Mouse (Mus musculus) neutrophil, adult 5-6 weeks (primary cell): Measurements from ENCODE around the gene Traf1. TPM values are rescaled to one million over a fixed set of nuclear protein-coding genes. Genes with fewer than 3 reads are reported as not detected.

ENCODE experiments used
- ATAC-seq: fragments of 151-379, 151-347 bp; 2 replicates; pipeline ENCODE4 v1.8.0; 2017; ENCODE audit warnings: mild to moderate bottlenecking, moderate TSS enrichment; ENCODE audit not compliant: insufficient number of reproducible peaks, poor library complexity, low FRiP score, severe bottlenecking; ENCODE audit errors: extremely low read depth
- total RNA-seq: library from RNA; stranded (forward); fragments of 200-1000 nt; gene quantifications from 2 replicates; pipeline ENCODE4 v1.2.3, GENCODE M21; 2017

Traf1 gene
- total RNA-seq, result 31.1 and 31.3 TPM in 2 replicates

GRCm38 (mm10) chr2:34961481-34962036 lies at the start of gene Traf1:
Gene Traf1 (minus strand): TSS chr2:34961772.
- ATAC-seq, result no peak

- no peak for ATAC-seq
Measured at GRCm38 (mm10) chr2:34998956-34999355, 37.4 kb upstream of the Traf1 start.

GRCm38 (mm10) chr2:34996506-34996905 lies 34.9 kb upstream of the Traf1 start:
- no peak for ATAC-seq

- ATAC-seq, result no peak
Measured at GRCm38 (mm10) chr2:34993696-34994356, 32.3 kb upstream of the Traf1 start.

- ATAC-seq, result no peak
Measured at GRCm38 (mm10) chr2:34992729-34993695, 31.4 kb upstream of the Traf1 start.

- no peak for ATAC-seq
Measured at GRCm38 (mm10) chr2:34991966-34992365, 30.4 kb upstream of the Traf1 start.

- no peak for ATAC-seq
Measured at GRCm38 (mm10) chr2:34989749-34990148, 28.2 kb upstream of the Traf1 start.

- ATAC-seq, result no peak
Measured at GRCm38 (mm10) chr2:34987595-34987994, 26.0 kb upstream of the Traf1 start.

- no peak for ATAC-seq
Measured at GRCm38 (mm10) chr2:34984885-34985284, 23.3 kb upstream of the Traf1 start.

- no peak for ATAC-seq
Measured at GRCm38 (mm10) chr2:34982906-34983698, 21.5 kb upstream of the Traf1 start.

GRCm38 (mm10) chr2:34982096-34982724 lies 20.6 kb upstream of the Traf1 start:
- ATAC-seq, result no peak

- ATAC-seq, result no peak
Measured at GRCm38 (mm10) chr2:34979459-34980011, 18.0 kb upstream of the Traf1 start.

- no peak for ATAC-seq
Measured at GRCm38 (mm10) chr2:34978226-34978625, 16.7 kb upstream of the Traf1 start.

GRCm38 (mm10) chr2:34976945-34977658 lies 15.5 kb upstream of the Traf1 start:
- ATAC-seq, result peak; percentile 72

GRCm38 (mm10) chr2:34976447-34976846 lies 14.9 kb upstream of the Traf1 start:
- peak; percentile 69 for ATAC-seq

GRCm38 (mm10) chr2:34973087-34973486 lies 11.5 kb upstream of the Traf1 start:
- ATAC-seq, result no peak

- no peak for ATAC-seq
Measured at GRCm38 (mm10) chr2:34971080-34971888, 9.7 kb upstream of the Traf1 start.
